Mouse (Mus musculus): ENCODE results near the gene Grin2a.

Gene Grin2a

DNA sequence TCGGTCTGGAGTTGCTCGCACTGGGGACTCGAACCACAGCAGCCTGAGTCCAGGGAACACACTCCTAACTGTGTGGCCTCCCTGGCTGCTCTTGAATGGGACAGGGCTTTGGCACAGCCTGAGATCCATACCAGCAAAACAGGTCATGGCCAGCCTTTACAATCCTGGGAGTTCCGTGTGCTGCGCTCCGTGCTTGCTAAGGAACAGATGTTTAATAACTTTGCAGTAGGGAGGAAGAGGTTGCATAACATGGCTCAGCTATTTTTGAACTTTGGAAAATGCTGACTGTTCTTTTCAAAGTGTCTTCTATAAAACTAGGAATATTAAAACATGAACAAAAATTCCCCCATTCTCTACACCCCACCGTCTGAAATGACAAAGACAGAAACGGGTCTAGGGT is 238.5 kb downstream of the Grin2a start:
- in situ Hi-C loops (cut with MboI; ENCODE audit: unreplicated experiment in 2 of 2) = no loop called here

DNA sequence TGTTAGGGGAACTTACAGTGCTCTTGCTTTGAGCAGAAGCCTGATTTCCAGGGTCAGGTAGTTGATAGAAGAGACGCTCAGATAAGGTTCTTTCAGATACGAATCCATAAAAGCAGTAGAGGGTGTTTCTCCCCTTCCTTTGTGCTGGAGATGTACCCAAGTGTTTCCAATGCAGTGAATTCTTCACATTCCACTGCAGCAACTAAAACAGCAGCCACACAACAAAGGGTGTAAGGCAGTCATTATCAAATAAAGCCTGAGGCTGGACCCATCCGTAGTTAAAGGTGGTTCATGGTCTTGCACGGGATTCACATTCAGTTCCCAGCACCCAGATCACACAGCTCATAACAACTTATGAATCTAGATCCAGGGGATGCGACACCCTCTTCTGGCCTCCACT is 241.3 kb downstream of the Grin2a start:
- in situ Hi-C loops (cut with MboI; ENCODE audit: unreplicated experiment in 2 of 2) = no loop called here

DNA sequence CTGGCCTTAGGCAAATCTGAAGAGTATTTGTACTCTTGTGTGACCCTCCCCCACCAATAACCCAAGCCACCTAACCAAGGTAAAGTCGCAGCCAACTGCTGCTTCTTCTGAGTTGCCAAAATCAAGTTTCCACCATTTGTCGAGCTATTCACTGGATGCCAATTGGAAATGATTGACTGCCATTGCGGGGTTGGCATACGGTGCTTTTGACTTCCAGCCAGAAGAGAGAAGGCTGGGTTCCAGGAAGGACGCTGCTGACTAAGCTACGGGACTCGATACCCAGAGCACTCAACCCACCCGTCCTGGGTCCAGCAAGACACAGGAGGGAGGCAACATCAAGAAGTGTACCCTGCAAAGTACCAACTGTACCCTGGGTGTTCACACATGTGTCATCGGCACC is 242.3 kb downstream of the Grin2a start:
- in situ Hi-C loops (cut with MboI; ENCODE audit: unreplicated experiment in 2 of 2) = no loop called here

DNA sequence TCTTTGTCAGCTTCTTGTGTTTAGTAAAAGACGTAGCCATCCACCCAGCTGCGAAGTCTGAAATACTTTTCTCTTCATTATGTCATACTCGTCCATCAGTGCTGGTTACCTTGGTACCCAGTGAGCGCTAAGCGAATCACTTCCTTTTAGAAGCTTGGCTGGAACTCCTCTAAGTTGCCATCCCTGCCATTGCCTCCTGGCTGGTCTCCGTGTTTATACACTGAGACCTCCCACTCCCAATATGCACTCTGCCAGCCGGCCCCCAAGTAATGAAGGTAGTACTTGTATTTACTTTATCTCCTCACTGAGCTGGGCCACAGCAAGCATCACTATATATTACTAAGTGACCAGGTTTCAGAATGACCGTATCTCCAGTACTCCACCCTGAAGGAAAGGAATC is 242.8 kb downstream of the Grin2a start:
- in situ Hi-C loops (cut with MboI; ENCODE audit: unreplicated experiment in 2 of 2) = no loop called here

DNA sequence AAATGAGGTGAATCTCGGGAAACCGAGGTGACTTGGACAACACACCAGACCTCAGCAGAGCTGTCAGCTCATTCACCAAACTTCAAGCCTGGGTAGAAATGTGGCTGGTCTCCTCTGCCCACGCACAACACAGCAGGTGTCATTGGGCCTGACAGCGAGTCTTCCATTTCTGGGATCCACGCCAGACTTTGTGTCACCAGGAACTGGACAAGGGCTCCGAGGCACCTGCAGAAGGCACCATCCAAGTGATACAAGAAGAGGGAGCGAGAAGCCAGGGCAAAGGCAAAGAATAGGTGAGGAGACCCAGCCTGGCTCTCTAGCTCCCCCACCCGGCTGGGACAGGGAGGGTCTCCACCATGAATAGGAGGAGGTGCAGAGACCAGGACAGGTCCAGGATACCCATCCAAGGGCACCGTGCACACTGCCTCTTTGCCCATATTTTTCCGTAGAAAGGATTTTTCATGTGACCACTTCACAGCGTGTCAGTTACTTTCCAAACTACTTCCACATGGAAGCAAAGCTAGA is 244.3 kb downstream of the Grin2a start:
- in situ Hi-C loops (cut with MboI; ENCODE audit: unreplicated experiment in 2 of 2) = no loop called here

DNA sequence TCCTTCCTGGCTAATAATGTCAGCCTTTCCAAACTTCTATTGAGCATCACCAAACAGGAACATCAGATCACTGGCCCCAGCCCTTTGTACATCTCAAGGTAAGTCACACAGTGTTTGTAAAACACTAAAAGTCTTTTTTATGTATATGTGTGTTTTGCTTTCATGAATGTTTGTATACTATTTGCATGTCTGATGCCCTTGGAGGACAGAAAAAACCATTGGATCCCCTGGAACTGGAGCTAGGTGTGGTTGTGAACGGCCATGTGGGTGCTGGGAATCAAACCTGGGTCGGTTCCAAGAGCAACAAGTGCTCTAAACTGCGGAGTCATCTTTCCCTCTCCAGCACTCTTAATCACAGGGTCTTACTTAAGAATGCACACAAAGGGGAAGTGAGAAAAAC is 245.7 kb downstream of the Grin2a start:
- in situ Hi-C loops (cut with MboI; ENCODE audit: unreplicated experiment in 2 of 2) = no loop called here

DNA sequence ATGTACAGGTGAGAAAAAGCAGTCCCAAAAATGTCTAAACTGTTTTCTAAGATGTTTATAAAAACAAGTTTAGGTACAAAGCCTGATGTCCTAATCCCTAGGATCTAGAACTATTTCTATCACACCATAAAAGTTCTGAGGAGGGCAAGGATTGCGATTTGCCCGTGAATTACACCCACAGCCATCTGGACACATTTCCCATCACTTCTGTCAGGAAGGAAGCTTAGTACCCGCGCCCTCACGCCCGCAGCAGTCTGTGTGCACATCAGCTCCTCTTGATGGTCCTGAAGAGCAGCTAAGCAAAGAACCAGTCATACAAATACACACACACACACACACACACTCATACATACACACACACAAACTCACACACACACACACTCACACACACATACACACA is 252.9 kb downstream of the Grin2a start:
- in situ Hi-C loops (cut with MboI; ENCODE audit: unreplicated experiment in 2 of 2) = no loop called here

DNA sequence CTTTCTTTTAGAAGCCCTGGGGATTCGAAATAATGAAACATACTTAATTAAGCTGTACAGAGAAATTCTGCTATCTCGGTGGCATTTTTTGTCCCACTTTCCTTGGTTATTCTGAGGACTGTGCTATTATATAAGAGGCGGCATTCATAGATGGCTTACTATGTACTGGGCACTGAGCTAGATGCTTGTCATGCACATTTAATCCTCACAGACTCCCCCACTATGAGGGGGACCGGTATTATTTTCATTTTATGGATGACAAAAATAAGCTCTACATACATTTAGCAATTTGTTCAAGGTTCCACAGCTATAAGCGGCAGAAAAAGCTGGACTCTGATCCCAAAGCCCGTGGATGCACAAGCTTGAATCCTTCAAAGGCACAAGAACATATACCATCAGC is 256.7 kb downstream of the Grin2a start:
- in situ Hi-C loops (cut with MboI; ENCODE audit: unreplicated experiment in 2 of 2) = no loop called here

DNA sequence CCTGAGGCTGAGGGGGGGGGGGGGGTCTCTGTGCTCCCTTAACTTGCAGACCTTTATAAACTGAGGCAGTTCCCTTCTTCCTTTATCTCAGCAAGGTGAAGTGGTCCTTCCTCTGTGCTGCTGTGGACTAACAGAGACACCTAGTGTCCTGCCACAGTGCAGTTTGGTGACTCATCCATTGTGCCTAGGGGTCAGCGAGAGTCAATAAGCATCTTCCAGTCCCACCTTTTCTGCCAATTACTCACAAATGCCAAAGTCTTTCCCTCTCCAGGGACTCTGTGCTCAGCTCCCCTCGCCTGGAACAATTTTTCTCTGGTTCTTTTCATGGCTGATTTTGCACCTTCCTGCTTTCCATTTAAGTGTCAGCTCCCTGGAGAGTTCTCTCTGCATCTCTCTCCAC is 258.2 kb downstream of the Grin2a start:
- in situ Hi-C loops (cut with MboI; ENCODE audit: unreplicated experiment in 2 of 2) = no loop called here

DNA sequence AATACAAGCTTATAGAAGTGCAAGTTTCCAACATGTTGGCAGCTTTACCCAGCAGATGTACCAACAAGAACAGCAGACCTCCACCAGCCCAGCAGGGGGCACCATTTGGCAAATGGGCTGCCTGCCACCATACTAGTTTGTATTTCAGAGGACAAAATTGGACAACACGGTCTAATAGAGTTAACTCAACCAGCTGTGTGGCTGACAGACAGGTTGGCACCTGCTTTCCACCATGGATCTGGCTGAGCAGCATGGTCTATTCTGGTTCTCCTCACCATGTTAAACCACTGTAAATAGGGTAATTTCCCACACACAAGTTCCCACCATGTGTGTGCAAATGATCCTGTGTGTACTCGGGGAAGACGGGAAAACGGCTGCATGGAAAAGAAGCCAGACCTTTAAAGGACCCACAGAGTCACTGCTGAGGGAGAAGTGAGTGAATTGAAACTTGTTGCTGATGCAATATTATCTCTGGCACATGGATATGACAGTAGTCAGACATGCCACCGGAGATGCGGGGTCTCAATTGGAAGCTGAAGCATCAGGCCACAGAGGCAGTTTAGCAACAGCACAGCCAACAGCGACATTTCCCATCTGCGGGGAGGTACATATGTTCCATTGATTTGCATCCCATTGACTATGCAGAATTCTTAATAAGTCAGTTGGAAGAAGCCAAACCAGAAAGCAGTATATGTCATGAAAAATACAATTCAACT is 259.8 kb downstream of the Grin2a start:
- in situ Hi-C loops (cut with MboI; ENCODE audit: unreplicated experiment in 2 of 2) = no loop called here

DNA sequence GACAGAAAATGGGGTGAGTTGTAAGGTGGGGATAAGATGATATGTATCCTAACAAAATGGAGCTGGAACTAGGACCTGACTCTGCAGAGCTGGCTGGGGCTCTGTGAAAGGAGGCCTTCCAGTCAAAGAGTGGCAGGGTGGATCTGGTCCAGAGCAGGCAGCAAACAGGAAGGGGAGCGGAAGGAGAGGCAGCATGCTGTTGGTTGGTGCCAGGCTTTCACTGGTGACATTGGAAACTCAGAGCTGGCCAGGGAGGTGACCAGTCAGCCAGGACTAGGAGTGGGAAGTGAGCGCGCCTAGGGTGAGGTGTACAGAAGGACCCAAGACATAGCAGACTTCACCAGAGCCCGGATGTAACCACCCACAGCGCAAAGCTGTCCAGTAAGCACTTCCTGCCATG is 267.8 kb downstream of the Grin2a start:
- in situ Hi-C loops (cut with MboI; ENCODE audit: unreplicated experiment in 2 of 2) = no loop called here

DNA sequence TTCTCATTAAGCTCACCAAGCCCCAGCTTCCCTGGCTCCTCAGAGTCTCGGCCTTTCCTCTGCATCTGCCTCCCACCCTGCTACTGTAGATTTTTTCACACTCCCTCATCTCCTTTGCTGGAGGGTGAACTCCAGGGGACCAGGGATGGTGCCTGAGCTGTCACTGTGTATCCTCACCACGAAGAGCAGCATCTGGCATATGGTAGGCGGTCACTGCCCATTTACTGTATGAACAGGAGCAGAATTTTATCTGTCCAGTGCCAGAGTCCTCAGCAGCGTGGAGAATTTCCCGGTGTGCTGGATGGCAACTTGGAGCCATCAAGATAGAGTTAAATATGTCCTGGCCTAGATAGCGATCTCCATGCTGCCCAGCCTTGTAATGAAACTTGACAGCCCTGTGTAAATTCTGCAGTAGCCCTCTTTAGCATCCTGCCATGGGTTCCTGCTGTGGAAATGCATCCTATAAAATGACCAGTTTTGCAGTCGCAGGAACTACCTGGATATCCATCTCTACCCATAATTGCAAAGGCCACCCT is 269.7 kb downstream of the Grin2a start:
- in situ Hi-C loops (cut with MboI; ENCODE audit: unreplicated experiment in 2 of 2) = no loop called here

DNA sequence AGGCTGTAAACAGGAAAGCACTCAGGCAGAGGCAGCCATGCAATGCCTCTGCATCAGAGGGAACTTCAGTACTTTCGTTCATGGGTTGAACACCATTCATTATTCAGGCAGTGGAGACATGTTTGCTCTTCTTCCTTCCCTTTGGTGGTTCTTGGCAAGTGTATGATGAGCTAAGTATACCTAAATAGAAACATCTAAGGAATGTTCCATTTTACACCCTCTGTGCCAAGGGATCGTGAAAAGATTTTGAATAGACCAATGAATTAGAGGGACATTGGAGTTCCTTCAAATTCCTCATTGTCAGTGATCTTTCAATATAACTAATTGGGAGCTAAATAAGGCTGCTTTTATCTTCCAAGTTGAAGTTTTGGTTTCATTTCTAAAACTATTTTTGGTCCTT is 284.0 kb downstream of the Grin2a start:
- in situ Hi-C loops (cut with MboI; ENCODE audit: unreplicated experiment in 2 of 2) = no loop called here

DNA sequence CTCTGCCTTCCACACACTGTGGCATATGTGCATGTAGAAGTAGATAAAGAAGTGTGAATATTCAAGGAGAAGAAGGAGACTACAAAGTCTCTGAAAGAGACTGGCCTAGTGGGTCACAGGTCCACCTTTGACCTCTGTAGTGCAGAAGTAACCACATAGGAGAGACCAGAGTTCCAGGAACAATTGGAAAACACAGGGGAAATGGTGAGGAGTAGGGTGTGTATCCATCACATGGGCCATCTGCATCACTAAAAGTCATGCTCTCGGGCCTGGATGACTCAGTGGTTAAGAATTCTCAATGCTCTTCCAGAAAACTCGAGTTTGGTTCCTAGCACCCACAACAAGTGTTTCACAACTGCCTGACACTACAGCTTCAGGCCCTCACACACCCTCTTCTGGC is 285.4 kb downstream of the Grin2a start:
- in situ Hi-C loops (cut with MboI; ENCODE audit: unreplicated experiment in 2 of 2) = no loop called here

DNA sequence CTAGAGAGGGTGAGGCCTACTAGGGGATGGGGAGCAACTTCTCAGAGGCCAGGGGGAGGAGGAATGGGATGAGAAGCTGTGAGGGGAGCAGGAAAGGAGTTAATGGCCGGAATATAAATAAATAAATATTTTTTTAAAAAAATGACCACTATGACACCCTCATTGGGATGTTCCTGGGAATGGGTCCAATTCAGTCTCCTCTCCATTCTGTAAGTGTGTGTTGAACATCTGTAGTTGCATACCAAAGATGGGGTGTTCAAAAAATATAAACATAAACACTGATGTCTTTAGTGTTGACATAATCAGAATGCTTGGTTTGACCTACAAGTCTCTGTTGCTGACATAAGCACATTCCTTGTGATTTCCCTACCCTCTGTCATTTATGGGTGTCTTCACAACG is 298.2 kb downstream of the Grin2a start:
- in situ Hi-C loops (cut with MboI; ENCODE audit: unreplicated experiment in 2 of 2) = no loop called here

DNA sequence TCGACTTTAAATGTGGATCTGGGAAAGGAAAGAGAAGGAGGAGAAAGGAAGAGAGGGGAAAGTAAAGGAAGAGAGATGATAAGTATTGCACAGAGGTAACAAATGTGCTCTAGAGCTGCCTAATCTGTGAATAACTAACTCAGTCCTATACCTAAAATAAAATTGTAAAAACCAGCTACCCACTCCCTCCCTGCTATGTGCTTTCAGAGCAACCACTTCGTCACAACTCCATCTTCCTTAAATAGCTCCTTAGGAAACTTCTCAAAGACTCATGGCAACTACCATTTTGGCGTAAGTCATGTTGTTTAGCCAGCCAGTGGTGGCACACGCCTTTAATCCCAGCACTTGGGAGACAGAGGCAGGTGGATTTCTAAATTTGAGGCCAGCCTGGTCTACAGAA is 301.3 kb downstream of the Grin2a start:
- in situ Hi-C loops (cut with MboI; ENCODE audit: unreplicated experiment in 2 of 2) = no loop called here

DNA sequence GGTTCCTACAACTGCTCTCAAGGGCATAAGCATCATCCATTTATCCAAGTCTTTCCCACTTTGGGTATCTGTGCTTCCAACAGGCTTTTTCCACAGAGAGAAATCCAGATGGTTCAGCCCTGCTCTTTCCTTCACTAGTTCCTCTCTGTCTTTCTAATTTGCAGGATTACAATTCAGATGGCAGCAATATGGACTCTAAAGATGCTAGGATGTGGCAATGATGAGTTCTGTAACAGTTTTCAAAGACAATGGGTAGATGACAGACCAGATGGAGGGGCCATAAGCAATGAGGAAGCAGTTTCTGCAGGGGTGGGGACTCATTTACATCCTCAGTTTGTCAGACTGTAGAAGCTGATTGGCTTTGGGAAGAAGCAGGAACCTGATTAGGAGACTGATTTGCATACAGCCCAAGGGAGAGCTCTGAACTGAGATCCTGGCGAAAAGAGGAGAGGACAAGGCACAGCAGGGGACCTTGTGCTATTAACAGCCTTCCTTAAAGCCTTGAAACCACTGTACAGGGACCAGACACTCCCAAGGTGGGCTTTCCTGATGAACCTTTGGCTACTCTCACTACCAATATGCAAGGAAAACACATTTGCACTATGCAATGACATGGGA is 306.7 kb downstream of the Grin2a start:
- in situ Hi-C loops (cut with MboI; ENCODE audit: unreplicated experiment in 2 of 2) = no loop called here

DNA sequence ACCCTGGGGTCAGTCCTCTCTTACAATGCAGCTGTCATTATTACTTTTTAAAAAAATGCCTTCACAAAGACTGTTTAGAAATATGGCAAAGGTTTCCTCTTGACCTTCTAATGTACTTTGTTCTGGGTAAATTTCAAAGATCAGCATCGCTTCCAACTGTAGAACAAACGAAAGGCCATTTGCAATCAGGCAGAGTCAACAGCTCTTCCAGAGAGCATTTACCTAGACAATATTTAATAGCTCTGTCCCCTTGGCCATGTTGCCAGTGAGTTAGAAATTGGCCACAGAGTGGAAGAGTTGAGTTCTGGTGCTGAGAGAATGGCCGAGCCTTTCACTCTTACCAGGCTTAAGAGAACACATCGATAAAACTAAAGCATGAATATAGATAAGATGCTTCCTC is 314.8 kb downstream of the Grin2a start:
- in situ Hi-C loops (cut with MboI; ENCODE audit: unreplicated experiment in 2 of 2) = no loop called here

DNA sequence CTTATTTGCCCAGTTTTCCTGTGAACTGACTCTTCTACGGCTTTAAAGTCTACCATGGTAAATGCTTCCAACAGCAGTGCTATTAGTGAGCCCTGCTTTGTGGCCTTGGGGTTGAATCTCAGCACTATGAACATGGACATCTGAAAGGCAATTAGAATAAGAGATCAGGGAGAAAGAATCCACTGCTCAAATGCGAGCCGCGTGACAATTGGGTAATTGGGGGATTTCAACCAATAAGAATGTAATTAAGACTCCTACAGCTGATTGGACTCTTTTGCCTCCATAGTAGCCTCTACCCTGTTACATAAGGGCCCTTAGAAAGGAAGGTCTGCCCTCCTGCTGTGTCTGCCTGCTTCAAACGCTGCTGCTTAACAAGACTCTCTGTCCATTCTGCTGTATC is 315.4 kb downstream of the Grin2a start:
- in situ Hi-C loops (cut with MboI; ENCODE audit: unreplicated experiment in 2 of 2) = no loop called here

DNA sequence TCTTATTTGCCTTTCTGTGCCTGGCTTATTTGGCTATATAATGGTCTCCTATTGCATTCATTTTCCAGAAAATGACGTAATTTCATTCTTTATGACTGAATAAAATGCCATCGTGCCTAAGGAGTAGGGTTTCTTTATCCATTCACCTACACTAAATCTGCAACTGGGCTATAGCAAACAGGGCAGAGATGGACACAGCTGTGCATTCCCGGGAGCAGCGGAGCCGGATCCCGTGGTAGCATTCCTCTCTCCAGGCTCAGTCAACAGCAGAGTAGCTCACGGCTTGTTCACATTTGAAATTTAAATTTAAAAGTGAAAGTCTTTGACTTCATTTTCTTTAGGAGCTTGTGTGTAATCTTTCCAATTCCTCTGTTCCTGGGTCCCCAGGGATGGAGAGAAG is 316.6 kb downstream of the Grin2a start:
- in situ Hi-C loops (cut with MboI; ENCODE audit: unreplicated experiment in 2 of 2) = no loop called here

DNA sequence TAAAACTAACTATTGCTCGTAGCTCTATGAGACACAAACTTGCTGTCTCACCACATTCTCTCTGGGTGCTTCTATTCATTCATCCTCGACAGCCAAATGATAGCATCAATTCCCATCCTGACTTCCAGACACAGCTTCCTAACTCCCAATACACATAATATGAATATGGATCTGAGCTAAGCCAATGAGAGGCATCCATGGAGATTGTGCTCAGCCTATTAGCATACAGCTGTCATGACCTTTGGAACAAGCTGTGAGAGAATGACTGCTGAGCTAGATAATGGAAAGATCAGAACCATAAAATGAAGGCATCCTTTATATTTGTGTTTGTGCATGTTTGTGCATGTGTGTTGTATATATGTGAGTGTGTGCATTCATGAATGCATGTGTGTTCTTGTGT is 323.0 kb downstream of the Grin2a start:
- in situ Hi-C loops (cut with MboI; ENCODE audit: unreplicated experiment in 2 of 2) = no loop called here

DNA sequence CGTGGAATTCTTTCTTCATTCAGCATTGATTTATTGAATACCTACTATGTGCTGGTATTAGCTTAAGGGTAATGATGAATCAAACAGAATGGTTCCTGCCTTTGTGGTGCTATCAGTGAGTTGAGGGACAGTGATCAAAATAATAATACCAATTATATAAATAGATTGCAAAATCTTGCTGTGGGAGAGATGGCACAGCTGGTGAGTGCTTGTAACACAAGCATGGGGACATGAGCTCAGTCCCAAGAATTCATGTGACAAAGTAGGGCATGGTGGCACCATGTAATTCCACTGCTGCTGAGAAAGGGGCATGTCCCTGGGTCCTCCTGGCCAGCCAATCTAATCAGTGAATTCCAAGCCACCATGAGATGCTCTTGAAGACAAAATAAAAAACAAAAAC is 324.1 kb downstream of the Grin2a start:
- in situ Hi-C loops (cut with MboI; ENCODE audit: unreplicated experiment in 2 of 2) = no loop called here

Data from v-Abl transformed pro-B cells (cell line).